Mouse (Mus musculus) thymus, postnatal 36 days (tissue): Measurements from ENCODE around the gene Ss18l1.

Source experiments
- DNase-seq, 2 experiments: peaks; one replicate each; pipeline ENCODE4 v3.0.0; 2022; ENCODE audit warnings: mixed read lengths in 2 of 2

The Ss18l1 gene

GRCm38 (mm10) chr2:180042256-180042857 is at the start of gene Ss18l1, which contains the start of gene Psma7:
Gene Ss18l1 (plus strand): TSS chr2:180042509.
Gene Psma7 (minus strand): TSS chr2:180042433.
- peak; percentile 88 to 91 for DNase-seq

GRCm38 (mm10) chr2:179993071-179993470 is 49.2 kb upstream of the Ss18l1 start:
- DNase-seq: no peak

- no peak for DNase-seq
Observed at GRCm38 (mm10) chr2:179998431-179998830, 43.9 kb upstream of the Ss18l1 start.

GRCm38 (mm10) chr2:180001635-180002034 is 40.7 kb upstream of the Ss18l1 start:
- DNase-seq: no peak

- no peak for DNase-seq
Observed at GRCm38 (mm10) chr2:180005656-180006351, 36.5 kb upstream of the Ss18l1 start.

GRCm38 (mm10) chr2:180006352-180007017 is 35.8 kb upstream of the Ss18l1 start:
- DNase-seq: no peak

GRCm38 (mm10) chr2:180010686-180011085 is 31.6 kb upstream of the Ss18l1 start:
- no peak for DNase-seq

- DNase-seq: no peak
Observed at GRCm38 (mm10) chr2:180011370-180011769, 30.9 kb upstream of the Ss18l1 start.

- no peak for DNase-seq
Observed at GRCm38 (mm10) chr2:180013686-180014085, 28.6 kb upstream of the Ss18l1 start.

GRCm38 (mm10) chr2:180017632-180018031 is 24.7 kb upstream of the Ss18l1 start:
- DNase-seq: no peak

- no peak for DNase-seq
Observed at GRCm38 (mm10) chr2:180018573-180018972, 23.7 kb upstream of the Ss18l1 start.

- DNase-seq: no peak
Observed at GRCm38 (mm10) chr2:180020091-180020661, 22.1 kb upstream of the Ss18l1 start.

- no peak for DNase-seq
Observed at GRCm38 (mm10) chr2:180020919-180021318, 21.4 kb upstream of the Ss18l1 start.

- no peak for DNase-seq
Observed at GRCm38 (mm10) chr2:180022751-180023150, 19.6 kb upstream of the Ss18l1 start.

GRCm38 (mm10) chr2:180024401-180025098 is 17.8 kb upstream of the Ss18l1 start, which contains the start of gene Lsm14b:
Gene Lsm14b (plus strand): TSS chr2:180024987.
- peak; percentile 99 to 100 for DNase-seq

- peak; percentile 71 to 80 for DNase-seq
Observed at GRCm38 (mm10) chr2:180025135-180025860, 17.0 kb upstream of the Ss18l1 start.

- DNase-seq: no peak
Observed at GRCm38 (mm10) chr2:180025861-180026200, 16.5 kb upstream of the Ss18l1 start.

GRCm38 (mm10) chr2:180027768-180028167 is 14.5 kb upstream of the Ss18l1 start:
- DNase-seq: peak in 1 of 2 experiments; percentile 18

- no peak for DNase-seq
Observed at GRCm38 (mm10) chr2:180031270-180031669, 11.0 kb upstream of the Ss18l1 start.

- no peak for DNase-seq
Observed at GRCm38 (mm10) chr2:180032925-180033324, 9.4 kb upstream of the Ss18l1 start.

GRCm38 (mm10) chr2:180033956-180034355 is 8.4 kb upstream of the Ss18l1 start:
- DNase-seq: no peak

GRCm38 (mm10) chr2:180034753-180035152 is 7.6 kb upstream of the Ss18l1 start:
- no peak for DNase-seq
